Mouse (Mus musculus) MEL (cell line): ENCODE measurements around the gene Cnrip1. TPM values are rescaled to one million over a fixed set of nuclear protein-coding genes. Genes with fewer than 3 reads are reported as not detected.

Experiments
- DNase-seq: peaks from one replicate; pipeline ENCODE4 v3.0.0; 2011; ENCODE audit warnings: low read depth, low spot score
- H3K27ac ChIP-seq: 2 replicates; pipeline ENCODE4 v1.5.1; 2012; ENCODE audit warnings: low read depth, mild to moderate bottlenecking, control low read depth, low read length, moderate library complexity; ENCODE audit not compliant: control insufficient read depth
- H3K27me3 ChIP-seq, 2 experiments: fragments of 150-350 bp in 1 of 2; sonication (generic) in 1 of 2; 2 replicates each; pipeline ENCODE4 v1.6.1; 2012; ENCODE audit warnings: low read length in 2 of 2, mild to moderate bottlenecking in 2 of 2, improper control_type of control experiment in 1 of 2, moderate library complexity in 1 of 2; ENCODE audit not compliant: insufficient read depth in 2 of 2, control insufficient read depth in 1 of 2
- H3K36me3 ChIP-seq, 2 experiments: 2 replicates each; pipeline ENCODE4 v1.6.1; 2012 to 2014; ENCODE audit warnings: low read length in 2 of 2, improper control_type of control experiment in 1 of 2, inconsistent platforms in 1 of 2, mild to moderate bottlenecking in 1 of 2; ENCODE audit not compliant: insufficient read depth in 2 of 2, control insufficient read depth in 1 of 2
- H3K4me1 ChIP-seq, 2 experiments: fragments of 150-350 bp in 1 of 2; sonication (generic) in 1 of 2; 2 replicates each; pipeline ENCODE4 v1.6.1; 2012; ENCODE audit warnings: low read length in 2 of 2, improper control_type of control experiment in 1 of 2, mild to moderate bottlenecking in 1 of 2; ENCODE audit not compliant: insufficient read depth in 2 of 2, control insufficient read depth in 1 of 2
- H3K4me3 ChIP-seq, 2 experiments: fragments of 150-350 bp in 1 of 2; sonication (generic) in 1 of 2; 2 replicates each; pipeline ENCODE4 v1.5.1; 2012; ENCODE audit warnings: low read depth in 2 of 2, low read length in 2 of 2, mild to moderate bottlenecking in 2 of 2, moderate library complexity in 2 of 2, control low read depth in 1 of 2, improper control_type of control experiment in 1 of 2; ENCODE audit not compliant: control insufficient read depth in 1 of 2, insufficient read depth in 1 of 2
- H3K79me2 ChIP-seq: 2 replicates; pipeline ENCODE4 v1.6.1; 2012; ENCODE audit warnings: mild to moderate bottlenecking, low read length, moderate library complexity; ENCODE audit not compliant: control insufficient read depth, poor library complexity, insufficient read depth
- H3K9ac ChIP-seq: 2 replicates; pipeline ENCODE4 v1.6.1; 2012; ENCODE audit warnings: low read depth, mild to moderate bottlenecking, control low read depth, low read length, moderate library complexity; ENCODE audit not compliant: control insufficient read depth, poor library complexity, severe bottlenecking
- H3K9me3 ChIP-seq: fragments of 150-350 bp; sonication (generic); replicated peaks from 2 replicates; pipeline ENCODE4 v1.6.1; 2012; ENCODE audit warnings: mild to moderate bottlenecking, low read length, improper control_type of control experiment, moderate library complexity; ENCODE audit not compliant: insufficient read depth
- CHD1 ChIP-seq: IDR thresholded peaks from 2 replicates; pipeline ENCODE4 v1.6.1; 2012; ENCODE audit warnings: low read depth, mild to moderate bottlenecking, inconsistent platforms, low read length, improper control_type of control experiment
- E2F4 ChIP-seq: IDR thresholded peaks from 2 replicates; pipeline ENCODE4 v1.6.1; 2011; ENCODE audit warnings: low read depth, low read length, improper control_type of control experiment, borderline replicate concordance
- EP300 ChIP-seq, 2 experiments: IDR thresholded peaks; 2 replicates each; pipeline ENCODE4 v1.6.1; 2011; ENCODE audit warnings: improper control_type of control experiment in 2 of 2, low read length in 2 of 2, low read depth in 1 of 2, mild to moderate bottlenecking in 1 of 2
- GATA1 ChIP-seq: IDR thresholded peaks from 2 replicates; pipeline ENCODE4 v1.6.1; 2011; ENCODE audit warnings: low read depth, low read length, improper control_type of control experiment
- JUND ChIP-seq: IDR thresholded peaks from 2 replicates; pipeline ENCODE4 v1.6.1; 2011; ENCODE audit warnings: low read depth, mild to moderate bottlenecking, improper control_type of control experiment, low read length
- MAFK ChIP-seq: IDR thresholded peaks from 2 replicates; pipeline ENCODE4 v1.6.1; 2011; ENCODE audit warnings: low read depth, mild to moderate bottlenecking, low read length, improper control_type of control experiment, borderline replicate concordance
- MAX ChIP-seq: IDR thresholded peaks from 2 replicates; pipeline ENCODE4 v1.6.1; 2011; ENCODE audit warnings: low read length, improper control_type of control experiment
- MEF2A ChIP-seq: IDR thresholded peaks from 2 replicates; pipeline ENCODE4 v1.6.1; 2014; ENCODE audit warnings: low read depth, mild to moderate bottlenecking, inconsistent platforms, low read length, improper control_type of control experiment; ENCODE audit not compliant: poor library complexity, insufficient replicate concordance, severe bottlenecking; ENCODE audit errors: extremely low read depth
- MXI1 ChIP-seq: IDR thresholded peaks from 2 replicates; pipeline ENCODE4 v1.6.1; 2011; ENCODE audit warnings: mild to moderate bottlenecking, low read depth, low read length, improper control_type of control experiment
- MYC ChIP-seq: IDR thresholded peaks from 2 replicates; pipeline ENCODE4 v1.6.1; 2011; ENCODE audit warnings: low read depth, mild to moderate bottlenecking, low read length, improper control_type of control experiment, moderate library complexity
- NRF1 ChIP-seq: IDR thresholded peaks from 2 replicates; pipeline ENCODE4 v1.6.1; 2014; ENCODE audit warnings: low read depth, mild to moderate bottlenecking, inconsistent platforms, low read length, improper control_type of control experiment, moderate library complexity; ENCODE audit not compliant: poor library complexity, insufficient read depth, severe bottlenecking
- POLR2A ChIP-seq, 2 experiments: IDR thresholded peaks; 2 replicates each; pipeline ENCODE4 v1.6.1; 2011 to 2012; ENCODE audit warnings: low read length in 2 of 2, mild to moderate bottlenecking in 2 of 2, control low read depth in 1 of 2, improper control_type of control experiment in 1 of 2, low read depth in 1 of 2, moderate library complexity in 1 of 2; ENCODE audit not compliant: control insufficient read depth in 1 of 2, insufficient read depth in 1 of 2, poor library complexity in 1 of 2
- RCOR1 ChIP-seq: IDR thresholded peaks from 2 replicates; pipeline ENCODE4 v1.6.1; 2012; ENCODE audit warnings: low read depth, mild to moderate bottlenecking, inconsistent platforms, low read length, improper control_type of control experiment
- TBP ChIP-seq: IDR thresholded peaks from 2 replicates; pipeline ENCODE4 v1.8.0; 2011; ENCODE audit warnings: low read depth, low read length, improper control_type of control experiment
- TCF12 ChIP-seq: IDR thresholded peaks from 2 replicates; pipeline ENCODE4 v1.6.1; 2014; ENCODE audit warnings: low read depth, mild to moderate bottlenecking, inconsistent platforms, low read length, improper control_type of control experiment, moderate library complexity
- ZNF384 ChIP-seq: IDR thresholded peaks from 2 replicates; pipeline ENCODE4 v1.6.1; 2012; ENCODE audit warnings: low read depth, mild to moderate bottlenecking, inconsistent platforms, low read length, improper control_type of control experiment
- polyA plus RNA-seq, 2 experiments: library from polyadenylated mRNA; stranded (reverse) in 1 of 2; unstranded in 1 of 2; fragments of >175 nt in 1 of 2; fragments of >200 nt in 1 of 2; gene quantifications; 2 replicates each; pipeline versions ENCODE4 v1.2.1 to v1.2.4; 2012; ENCODE audit warnings: low replicate concordance in 2 of 2, low read depth in 1 of 2; ENCODE audit not compliant: insufficient read length in 2 of 2, insufficient read depth in 1 of 2, missing spikeins in 1 of 2
- total RNA-seq: library from RNA; depleted of rRNA; stranded (reverse); fragments of 300-350 nt; gene quantifications from 2 replicates; pipeline ENCODE4 v1.2.3, GENCODE M21; 2012

The Cnrip1 gene
- total and polyA plus RNA-seq, 3 experiments, result not detected

- TF ChIP-seq EP300 (IDR thresholded peaks at IDR 0.05; ENCODE audit: low read depth in 1 of 2, low read length in 2 of 2) (no peak), NRF1 (no peak)
Observed at GRCm38 (mm10) chr11:17083866-17084265, 32.5 kb downstream of the Cnrip1 start (continued).

DNA sequence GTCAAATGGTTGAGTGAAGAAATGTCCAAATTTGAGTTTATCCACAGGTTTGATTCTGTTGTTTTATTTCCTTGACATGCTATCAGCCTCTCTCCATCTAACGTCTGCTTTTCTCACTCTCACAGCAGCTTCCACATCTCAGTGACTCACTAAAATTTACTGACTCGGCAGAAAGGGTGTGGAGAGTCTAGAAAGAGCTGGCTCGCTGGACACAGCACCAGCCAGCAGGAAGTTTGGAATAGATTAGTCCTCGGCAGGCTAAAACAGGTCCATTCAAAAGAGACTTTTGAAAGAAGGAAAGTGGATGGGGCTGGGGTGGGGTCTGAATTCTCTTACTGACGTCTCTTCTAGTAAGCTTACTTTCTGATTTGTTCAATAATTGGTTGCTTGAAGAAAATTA lies 34.7 kb downstream of the Cnrip1 start:
- Histone ChIP-seq H3K4me3 (no peak overlapping the region), H3K27me3 (peaks cover 3% of the 10 kb centered on the region in 2 experiments; a peak in 2 of 4 replicates), H3K4me1 (no peaks in the 10 kb centered on the region)
- peak; percentile 30 for DNase-seq
- TF ChIP-seq MAFK (peak; percentile 90), GATA1 (no peak)
- TF ChIP-seq, all 39 proteins: peak for 1
- H3K36me3 ChIP-seq, result no peaks in the 10 kb centered on the region
- no peaks in the 10 kb centered on the region for H3K79me2 ChIP-seq
- no peaks in the 10 kb centered on the region for H3K9me3 ChIP-seq
- H3K27ac ChIP-seq, result no peak overlapping the region
- no peak overlapping the region for H3K9ac ChIP-seq

DNA sequence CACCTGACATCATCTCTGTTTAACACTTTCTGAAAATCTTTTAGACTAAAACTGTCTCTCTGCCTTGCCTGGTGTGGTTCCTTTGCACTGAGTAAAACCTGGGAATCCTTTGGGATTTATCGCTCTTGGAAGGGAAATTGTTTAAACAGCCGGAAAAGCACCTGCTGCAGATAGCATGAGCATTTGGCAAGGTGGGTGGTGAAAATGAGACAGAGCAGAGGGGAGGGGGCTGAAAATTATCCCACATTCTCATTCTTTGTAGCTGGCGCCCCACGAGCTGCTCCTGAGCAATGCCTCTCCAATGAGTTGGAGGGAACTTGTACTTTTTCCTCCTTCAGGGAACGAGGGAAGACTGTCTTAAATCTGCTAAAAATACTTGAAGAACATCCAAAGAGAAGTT lies 55.5 kb downstream of the Cnrip1 start:
- Histone ChIP-seq H3K4me1 (no peaks in the 10 kb centered on the region), H3K79me2 (no peaks in the 10 kb centered on the region), H3K9ac (no peak overlapping the region), H3K4me3 (no peak overlapping the region), H3K36me3 (no peaks in the 10 kb centered on the region), H3K9me3 (no peaks in the 10 kb centered on the region), H3K27ac (no peak overlapping the region), H3K27me3 (peaks cover 0 to 8% of the 10 kb centered on the region in 2 experiments; a peak in 3 of 4 replicates)
- no peak for DNase-seq
- TF ChIP-seq JUND (no peak), MYC (no peak), RCOR1 (no peak), E2F4 (no peak), POLR2A (IDR thresholded peaks at IDR 0.05; ENCODE audit: control insufficient read depth in 1 of 2, insufficient read depth in 1 of 2, low read depth in 1 of 2, low read length in 2 of 2, poor library complexity in 1 of 2) (no peak)

GRCm38 (mm10) chr11:17107359-17107758 lies 56.0 kb downstream of the Cnrip1 start:
- Histone ChIP-seq H3K4me1 (no peaks in the 10 kb centered on the region), H3K27ac (no peak overlapping the region), H3K36me3 (no peaks in the 10 kb centered on the region), H3K9me3 (no peaks in the 10 kb centered on the region), H3K79me2 (no peaks in the 10 kb centered on the region), H3K4me3 (no peak overlapping the region), H3K27me3 (peaks cover 0 to 8% of the 10 kb centered on the region in 2 experiments; a peak in 3 of 4 replicates), H3K9ac (no peak overlapping the region)
- TF ChIP-seq MXI1 (no peak), CHD1 (no peak), MEF2A (no peak), MAX (no peak), ZNF384 (no peak), POLR2A (IDR thresholded peaks at IDR 0.05; ENCODE audit: control insufficient read depth in 1 of 2, insufficient read depth in 1 of 2, low read depth in 1 of 2, low read length in 2 of 2, poor library complexity in 1 of 2) (no peak), TCF12 (no peak), TBP (no peak)
- no peak for DNase-seq
